Mouse (Mus musculus) cerebellum, adult 2 months (tissue): ENCODE measurements around the gene Myo16. TPM values are rescaled to one million over a fixed set of nuclear protein-coding genes. Genes with fewer than 3 reads are reported as not detected.
A peak's percentile ranks its signal among the peaks of the same experiment; 100 is the strongest.

Experiments used
- DNase-seq, 2 experiments: peaks; one replicate each; pipeline ENCODE4 v3.0.0; 2021
- H3K27ac ChIP-seq: fragments of 200-500 bp; 2 replicates; pipeline ENCODE4 v1.5.1; 2012; ENCODE audit warnings: low read length, control low read depth, inconsistent platforms; ENCODE audit not compliant: insufficient read depth
- H3K27me3 ChIP-seq: fragments of 200-500 bp; 2 replicates; pipeline ENCODE4 v1.6.1; 2012; ENCODE audit warnings: inconsistent platforms, mild to moderate bottlenecking, low read length, moderate library complexity; ENCODE audit not compliant: control insufficient read depth, insufficient read depth
- H3K4me1 ChIP-seq: fragments of 200-500 bp; 2 replicates; pipeline ENCODE4 v1.6.1; 2011; ENCODE audit warnings: low read length; ENCODE audit not compliant: control insufficient read depth, insufficient read depth
- H3K4me3 ChIP-seq: fragments of 200-500 bp; replicated peaks from 2 replicates; pipeline ENCODE3; 2011; ENCODE audit warnings: mild to moderate bottlenecking, low read depth, low read length, control low read depth; ENCODE audit not compliant: insufficient read depth
- CTCF ChIP-seq: fragments of 200-500 bp; IDR thresholded peaks from 2 replicates; pipeline ENCODE4 v1.5.1; 2011; ENCODE audit warnings: low read depth, mild to moderate bottlenecking, control low read depth, low read length, moderate library complexity, borderline replicate concordance; ENCODE audit not compliant: insufficient read depth
- POLR2A ChIP-seq: fragments of 200-500 bp; IDR thresholded peaks from 2 replicates; pipeline ENCODE4 v1.6.1; 2011; ENCODE audit warnings: low read length, control low read depth, borderline replicate concordance; ENCODE audit not compliant: insufficient read depth
- WGBS: fragments of 180-500 bp; shearing (Covaris S2); methylation state at CpG from one replicate; pipeline ENCODE4 v1.1.7; 2018; 5-methylcytosine and 5-hydroxymethylcytosine counted together
- polyA plus RNA-seq: library from polyadenylated mRNA; depleted of rRNA; stranded (reverse); fragments of >200 nt; gene quantifications from 2 replicates; pipeline ENCODE4 v1.2.3, GENCODE M21; 2012

Gene Myo16
- polyA plus RNA-seq, 1 experiment: 10.3 TPM

- Histone ChIP-seq H3K4me1 (no peaks in the 10 kb centered on the region), H3K27ac (no peak overlapping the region), H3K4me3 (no peak overlapping the region), H3K27me3 (no peaks in the 10 kb centered on the region)
- no peak for TF ChIP-seq CTCF
- no peak for TF ChIP-seq POLR2A
- 70% methylated on average over 12 of the region's 12 CpGs for WGBS
- no peak for DNase-seq
These were observed 452.5 kb downstream of the Myo16 start for GRCm38 (mm10) chr8:10606028-10606815.

- no peak for TF ChIP-seq POLR2A
- no peak for TF ChIP-seq CTCF
- H3K4me1 ChIP-seq: no peaks in the 10 kb centered on the region
- 82% methylated on average over 4 of the region's 4 CpGs for WGBS
- DNase-seq: no peak
- no peak overlapping the region for H3K4me3 ChIP-seq
- no peak overlapping the region for H3K27ac ChIP-seq
- no peaks in the 10 kb centered on the region for H3K27me3 ChIP-seq
These were observed 453.1 kb downstream of the Myo16 start for GRCm38 (mm10) chr8:10606816-10607209.

- DNase-seq: no peak
- Histone ChIP-seq H3K4me1 (no peaks in the 10 kb centered on the region), H3K4me3 (no peak overlapping the region), H3K27ac (no peak overlapping the region), H3K27me3 (no peaks in the 10 kb centered on the region)
- TF ChIP-seq POLR2A (no peak), CTCF (no peak)
- WGBS: 78% methylated on average over 5 of the region's 5 CpGs
These were observed 457.9 kb downstream of the Myo16 start for GRCm38 (mm10) chr8:10611636-10612035.

GRCm38 (mm10) chr8:10613371-10613770 is 459.7 kb downstream of the Myo16 start:
- no peak for DNase-seq
- 51% methylated on average over 2 of the region's 2 CpGs for WGBS
- TF ChIP-seq POLR2A (no peak), CTCF (peak; percentile 26; the same call in 1 of the 2 replicates)
- Histone ChIP-seq H3K4me3 (no peak overlapping the region), H3K27ac (no peak overlapping the region), H3K27me3 (no peaks in the 10 kb centered on the region), H3K4me1 (no peaks in the 10 kb centered on the region)

- WGBS: 67% methylated on average over 2 of the region's 2 CpGs
These were observed 466.0 kb downstream of the Myo16 start for GRCm38 (mm10) chr8:10619689-10620088.

GRCm38 (mm10) chr8:10625262-10625661 is 471.6 kb downstream of the Myo16 start:
- H3K27ac ChIP-seq: no peak overlapping the region
- TF ChIP-seq CTCF (no peak), POLR2A (no peak)
- H3K4me1 ChIP-seq: no peaks in the 10 kb centered on the region
- H3K27me3 ChIP-seq: no peaks in the 10 kb centered on the region
- DNase-seq: no peak
- no peak overlapping the region for H3K4me3 ChIP-seq
- 41% methylated on average over 5 of the region's 5 CpGs for WGBS

More at GRCm38 (mm10) chr8:10619689-10620088, 466.0 kb downstream of the Myo16 start:
- Histone ChIP-seq H3K4me1 (no peaks in the 10 kb centered on the region), H3K27ac (no peak overlapping the region), H3K27me3 (no peaks in the 10 kb centered on the region), H3K4me3 (no peak overlapping the region)
- TF ChIP-seq CTCF (no peak), POLR2A (no peak)
- no peak for DNase-seq

- no peaks in the 10 kb centered on the region for H3K27me3 ChIP-seq
- DNase-seq: no peak
- H3K4me3 ChIP-seq: no peak overlapping the region
- H3K4me1 ChIP-seq: no peaks in the 10 kb centered on the region
- TF ChIP-seq POLR2A (no peak), CTCF (no peak)
- H3K27ac ChIP-seq: no peak overlapping the region
- WGBS: 90% methylated on average over 8 of the region's 8 CpGs
These were observed 475.0 kb downstream of the Myo16 start for GRCm38 (mm10) chr8:10628725-10629124.

- 0 out of 2 replicates have a peak, but pooled peaks cover 2% of the 10 kb centered on the region for H3K4me1 ChIP-seq
- WGBS: 60% methylated on average over 5 of the region's 5 CpGs
- no peaks in the 10 kb centered on the region for H3K27me3 ChIP-seq
- TF ChIP-seq POLR2A: no peak
- TF ChIP-seq CTCF: no peak
- H3K4me3 ChIP-seq: no peak overlapping the region
- H3K27ac ChIP-seq: no peak overlapping the region
- no peak for DNase-seq
These were observed 476.2 kb downstream of the Myo16 start for GRCm38 (mm10) chr8:10629862-10630261.
